Mouse (Mus musculus): ENCODE measurements around the gene Mgst2.
A peak's percentile ranks its signal among the peaks of the same experiment; 100 is the strongest.

GRCm38 (mm10) chr3:51728456-51728855, 68.3 kb downstream of the Mgst2 start:
- TF ChIP-seq CTCF (IDR thresholded peaks at IDR 0.05; ENCODE audit: low read depth) (no peak), EP300 (IDR thresholded peaks at IDR 0.05; ENCODE audit: low read depth) (peak; percentile 77)

Measured in liver, embryonic 14.5 days (tissue).